Mouse (Mus musculus) cerebellum, postnatal 14 days (tissue): ENCODE results near the gene Ntrk2.

Experiments used
- DNase-seq, 2 experiments: peaks; one replicate each; pipeline ENCODE4 v3.0.0; 2021; ENCODE audit warnings: mixed read lengths in 2 of 2

Ntrk2 gene

DNA sequence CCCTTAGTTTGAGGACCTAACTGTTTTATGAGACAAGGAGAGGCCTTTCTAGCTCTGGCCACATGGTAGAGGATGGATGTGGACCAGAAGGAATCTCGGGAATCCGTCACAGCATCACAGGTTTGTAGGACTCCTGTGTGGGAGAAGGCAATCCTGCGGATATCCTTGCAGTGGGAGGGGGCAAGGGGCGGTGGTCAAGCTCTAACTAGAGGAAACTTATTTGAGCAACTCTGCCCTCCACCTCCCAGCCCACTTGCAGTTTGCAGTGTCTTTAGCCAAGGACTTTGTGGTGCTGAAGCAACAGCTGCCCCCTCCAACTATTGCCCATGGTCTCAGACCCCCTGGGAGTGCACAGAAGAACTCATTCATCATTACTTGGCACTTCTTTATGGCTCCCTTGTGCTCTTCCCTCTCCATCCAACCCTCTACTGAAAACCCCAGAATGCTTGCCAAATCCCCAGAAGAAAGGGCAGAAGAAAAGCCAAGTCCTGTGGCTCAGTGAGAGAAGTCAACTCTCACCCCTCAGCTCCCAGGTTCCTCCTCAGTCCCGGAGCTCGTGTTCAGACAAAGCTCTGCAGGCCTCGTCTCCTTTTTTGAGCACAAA lies 336.9 kb downstream of the Ntrk2 start:
- DNase-seq, result peak in 1 of 2 experiments; percentile 22

GRCm38 (mm10) chr13:59144321-59144856 lies 338.0 kb downstream of the Ntrk2 start:
- DNase-seq, result no peak

GRCm38 (mm10) chr13:59145677-59146555 lies 339.5 kb downstream of the Ntrk2 start:
- peak; percentile 68 to 81 for DNase-seq

GRCm38 (mm10) chr13:59146616-59147015 lies 340.2 kb downstream of the Ntrk2 start:
- no peak for DNase-seq

DNA sequence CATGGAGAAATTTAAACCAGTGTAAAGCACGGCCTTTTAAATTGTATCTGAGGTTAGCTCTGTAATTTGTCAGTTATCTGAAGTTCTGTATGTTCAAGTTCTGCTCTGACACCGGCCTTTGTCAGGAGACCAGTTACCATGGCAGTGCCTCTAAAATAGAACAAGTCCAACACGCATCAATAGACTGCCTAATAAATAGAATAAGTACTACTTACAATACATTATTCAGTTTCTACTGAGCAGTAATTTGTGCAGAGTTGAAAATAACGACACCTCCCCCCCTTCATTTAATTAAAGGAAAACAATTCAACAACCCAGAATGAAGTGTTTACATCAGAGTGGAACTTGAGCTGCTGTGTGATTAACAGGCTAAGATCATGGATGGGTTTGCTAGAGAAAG lies 341.6 kb downstream of the Ntrk2 start:
- DNase-seq, result no peak

DNA sequence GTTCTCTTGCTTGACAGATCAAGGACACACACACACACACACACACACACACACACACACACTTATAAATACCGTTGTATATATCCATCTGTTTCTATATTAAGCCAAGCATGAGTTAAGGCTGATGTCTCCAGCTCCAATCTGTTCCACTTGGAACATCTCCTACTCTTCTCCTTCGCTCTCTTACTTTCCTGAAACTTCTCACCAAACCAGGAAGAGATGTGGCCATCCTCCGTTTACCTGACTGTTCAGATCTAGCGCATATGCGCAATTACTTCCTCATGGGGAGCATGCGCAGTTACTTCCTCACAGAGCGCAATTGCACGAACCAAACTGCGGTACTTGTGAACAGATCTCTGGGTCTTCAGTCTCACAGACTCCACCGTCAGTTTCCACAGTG lies 342.4 kb downstream of the Ntrk2 start:
- DNase-seq, result no peak

DNA sequence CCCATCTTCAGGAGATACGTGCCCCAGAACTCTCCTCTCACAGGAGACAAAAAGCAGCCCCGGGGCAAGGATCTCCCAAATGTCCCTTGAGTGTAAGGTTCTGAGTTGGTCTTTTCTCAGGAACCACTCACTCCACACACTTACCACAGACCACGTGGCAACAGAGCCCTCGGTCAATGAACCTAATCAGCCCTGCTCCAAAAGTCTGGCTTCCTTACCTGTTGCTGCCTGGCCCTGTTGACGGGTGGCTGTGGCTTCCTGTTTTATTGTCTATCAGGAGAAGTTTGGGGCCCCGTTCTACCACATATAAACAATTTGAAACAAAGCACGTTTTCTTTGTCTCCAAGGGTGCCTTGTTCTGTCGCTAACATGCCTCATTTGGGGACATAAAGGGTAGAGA lies 357.6 kb downstream of the Ntrk2 start:
- no peak for DNase-seq

GRCm38 (mm10) chr13:59173840-59174239 lies 367.5 kb downstream of the Ntrk2 start:
- no peak for DNase-seq

DNA sequence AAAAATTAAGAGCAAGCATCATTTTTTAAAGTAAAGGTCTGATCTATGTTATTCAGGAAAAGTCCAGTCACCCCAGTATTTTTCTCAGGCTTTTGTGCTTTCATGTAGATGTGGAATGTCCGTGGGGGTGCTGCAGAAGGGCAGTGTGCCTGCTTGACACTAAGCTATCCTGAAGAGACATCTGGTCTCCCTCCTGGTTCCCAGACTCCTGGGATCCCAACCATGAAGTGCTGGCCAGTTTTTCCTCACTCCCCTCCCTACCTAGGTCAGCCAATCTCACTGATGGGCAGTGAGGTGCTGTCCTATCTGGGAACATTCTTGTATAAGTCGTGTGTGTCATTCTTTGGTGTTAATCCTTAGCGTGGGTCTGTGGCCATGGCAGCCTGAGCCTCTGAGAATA lies 369.7 kb downstream of the Ntrk2 start:
- DNase-seq, result peak; percentile 42 to 53

GRCm38 (mm10) chr13:59176485-59176884 lies 370.1 kb downstream of the Ntrk2 start:
- no peak for DNase-seq

GRCm38 (mm10) chr13:59177003-59177402 lies 370.6 kb downstream of the Ntrk2 start:
- no peak for DNase-seq

GRCm38 (mm10) chr13:59179986-59180385 lies 373.6 kb downstream of the Ntrk2 start:
- peak; percentile 65 to 67 for DNase-seq

DNA sequence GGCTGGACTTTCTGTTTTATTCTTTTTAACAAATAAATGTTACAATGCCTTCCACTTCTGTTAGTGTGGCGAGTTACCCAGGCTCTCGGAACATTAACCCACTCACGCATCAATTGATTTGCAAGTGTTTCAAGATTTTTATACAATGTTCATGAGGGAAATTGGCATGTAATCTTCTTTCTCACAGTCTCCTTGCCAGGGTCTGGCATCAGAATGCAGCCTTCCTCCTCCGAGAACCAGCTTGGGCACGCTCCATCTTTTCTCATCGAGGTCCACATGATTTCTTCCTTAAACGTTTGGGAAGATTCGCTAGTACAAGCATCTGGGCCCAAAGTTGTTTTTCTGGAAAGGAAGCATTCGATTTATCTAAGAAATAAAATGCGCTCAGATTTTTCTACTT lies 374.4 kb downstream of the Ntrk2 start:
- peak; percentile 56 to 65 for DNase-seq

GRCm38 (mm10) chr13:59181188-59181947 lies 375.0 kb downstream of the Ntrk2 start:
- peak; percentile 15 to 37 for DNase-seq

GRCm38 (mm10) chr13:59182630-59183029 lies 376.3 kb downstream of the Ntrk2 start:
- DNase-seq, result peak; percentile 78 to 84
